Mouse (Mus musculus) adipose tissue, adult 10 weeks (tissue): ENCODE results near the gene Alox5ap. TPM values are rescaled to one million over a fixed set of nuclear protein-coding genes. Genes with fewer than 3 reads are reported as not detected.

Experiments
- polyA plus RNA-seq: library from polyadenylated mRNA; stranded (reverse); fragments of 350-450 nt; fragmentation: Illumina TruSeq; extraction: RNeasy Lipid Tissue Mini Kit (QIAGEN cat#74804); gene quantifications from one replicate; pipeline ENCODE4 v1.2.3, GENCODE M21; 2014; ENCODE audit warnings: low read depth, low replicate concordance

Alox5ap gene
- polyA plus RNA-seq: 30.2 TPM

DNA sequence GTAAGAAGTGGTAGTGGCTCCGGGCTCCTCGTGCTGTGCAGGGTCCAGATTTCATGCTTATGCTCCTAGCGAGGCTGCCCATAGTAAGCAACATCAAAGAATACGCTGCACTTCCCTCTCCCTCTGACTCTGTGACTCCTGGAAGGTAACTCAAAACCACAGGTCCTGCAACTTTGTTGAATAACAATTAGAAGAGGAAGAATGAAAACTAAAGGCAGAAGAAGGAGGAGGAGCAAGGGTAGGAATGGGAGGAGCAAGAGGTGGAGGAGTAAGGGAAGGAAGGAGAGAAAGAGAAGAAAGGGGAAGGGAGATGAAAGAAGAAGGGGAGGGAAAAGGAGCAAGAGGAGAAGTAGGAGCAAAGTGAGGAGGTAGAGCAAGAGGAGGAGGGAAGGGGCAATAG is at the start of gene Alox5ap:
Alox5ap (plus strand) TSS at position 363 of the 400 bp plus-strand sequence.

Other genes starting within 250 kb of the Alox5ap start
- 13.7 TPM for gene Uspl1, start 80.4 kb upstream of the Alox5ap start, polyA plus RNA-seq
- 337 TPM for gene Hmgb1, start 80.3 kb upstream of the Alox5ap start, polyA plus RNA-seq
- gene Medag, start 147.0 kb downstream of the Alox5ap start, polyA plus RNA-seq: 20.1 TPM
- gene Tex26, start 174.9 kb downstream of the Alox5ap start, polyA plus RNA-seq: 2.2 TPM